Mouse (Mus musculus) heart, adult 2 months (tissue): ENCODE data around the gene Pam. TPM values are rescaled to one million over a fixed set of nuclear protein-coding genes. Genes with fewer than 3 reads are reported as not detected.

Experiments used
- DNase-seq, 2 experiments: peaks; one replicate each; pipeline ENCODE4 v3.0.0; 2021
- H3K27ac ChIP-seq: fragments of 200-600 bp; 2 replicates; pipeline ENCODE4 v1.8.1; 2022
- H3K27me3 ChIP-seq: fragments of 200-500 bp; 2 replicates; pipeline ENCODE4 v1.6.1; 2012; ENCODE audit warnings: mild to moderate bottlenecking, low read length, inconsistent platforms, mixed read lengths; ENCODE audit not compliant: control insufficient read depth, insufficient read depth
- H3K36me3 ChIP-seq: fragments of 200-500 bp; 2 replicates; pipeline ENCODE4 v1.6.1; 2012; ENCODE audit warnings: low read length, inconsistent platforms; ENCODE audit not compliant: control insufficient read depth, insufficient read depth
- H3K4me1 ChIP-seq: fragments of 200-500 bp; 2 replicates; pipeline ENCODE4 v1.6.1; 2011; ENCODE audit warnings: low read length; ENCODE audit not compliant: control insufficient read depth, insufficient read depth
- H3K4me3 ChIP-seq: fragments of 200-600 bp; 2 replicates; pipeline ENCODE4 v1.8.1; 2022
- H3K79me2 ChIP-seq: fragments of 200-500 bp; replicated peaks from 2 replicates; pipeline ENCODE4 v1.6.1; 2012; ENCODE audit warnings: mild to moderate bottlenecking, inconsistent platforms, low read length, moderate library complexity, mixed read lengths; ENCODE audit not compliant: control insufficient read depth, insufficient read depth
- H3K9ac ChIP-seq: fragments of 200-500 bp; 2 replicates; pipeline ENCODE4 v1.6.1; 2012; ENCODE audit warnings: low read depth, mild to moderate bottlenecking, control low read depth, inconsistent platforms, low read length, mixed read lengths
- CTCF ChIP-seq: fragments of 200-600 bp; IDR thresholded peaks from 2 replicates; pipeline ENCODE4 v1.8.1; 2022; ENCODE audit warnings: antibody characterized with exemption, mild to moderate bottlenecking, moderate library complexity
- EP300 ChIP-seq: fragments of 200-500 bp; IDR thresholded peaks from 2 replicates; pipeline ENCODE4 v1.6.1; 2011; ENCODE audit warnings: low read depth, low read length, control low read depth; ENCODE audit not compliant: insufficient read depth
- POLR2A ChIP-seq: fragments of 200-500 bp; IDR thresholded peaks from 2 replicates; pipeline ENCODE4 v1.6.1; 2011; ENCODE audit warnings: mild to moderate bottlenecking, low read depth, low read length, control low read depth; ENCODE audit not compliant: insufficient read depth
- WGBS: fragments of 180-500 bp; shearing (Covaris S2); methylation state at CpG from one replicate; pipeline ENCODE4 v1.1.7; 2018; 5-methylcytosine and 5-hydroxymethylcytosine counted together
- intact Hi-C: fragments of 180-260 bp; cut with DNase I; formaldehyde crosslinking; loops from one replicate; pipeline ENCODE4 v1.15.1; 2025
- polyA plus RNA-seq: library from polyadenylated mRNA; depleted of rRNA; stranded (reverse); fragments of >200 nt; gene quantifications from 2 replicates; pipeline ENCODE4 v1.2.3, GENCODE M21; 2012
- total RNA-seq, 2 experiments: library from RNA; stranded (reverse); gene quantifications; 2 replicates each; pipeline ENCODE4 v1.2.3; 2021

Gene Pam
- total and polyA plus RNA-seq, 3 experiments = 313 to 641 (median 593) TPM

DNA sequence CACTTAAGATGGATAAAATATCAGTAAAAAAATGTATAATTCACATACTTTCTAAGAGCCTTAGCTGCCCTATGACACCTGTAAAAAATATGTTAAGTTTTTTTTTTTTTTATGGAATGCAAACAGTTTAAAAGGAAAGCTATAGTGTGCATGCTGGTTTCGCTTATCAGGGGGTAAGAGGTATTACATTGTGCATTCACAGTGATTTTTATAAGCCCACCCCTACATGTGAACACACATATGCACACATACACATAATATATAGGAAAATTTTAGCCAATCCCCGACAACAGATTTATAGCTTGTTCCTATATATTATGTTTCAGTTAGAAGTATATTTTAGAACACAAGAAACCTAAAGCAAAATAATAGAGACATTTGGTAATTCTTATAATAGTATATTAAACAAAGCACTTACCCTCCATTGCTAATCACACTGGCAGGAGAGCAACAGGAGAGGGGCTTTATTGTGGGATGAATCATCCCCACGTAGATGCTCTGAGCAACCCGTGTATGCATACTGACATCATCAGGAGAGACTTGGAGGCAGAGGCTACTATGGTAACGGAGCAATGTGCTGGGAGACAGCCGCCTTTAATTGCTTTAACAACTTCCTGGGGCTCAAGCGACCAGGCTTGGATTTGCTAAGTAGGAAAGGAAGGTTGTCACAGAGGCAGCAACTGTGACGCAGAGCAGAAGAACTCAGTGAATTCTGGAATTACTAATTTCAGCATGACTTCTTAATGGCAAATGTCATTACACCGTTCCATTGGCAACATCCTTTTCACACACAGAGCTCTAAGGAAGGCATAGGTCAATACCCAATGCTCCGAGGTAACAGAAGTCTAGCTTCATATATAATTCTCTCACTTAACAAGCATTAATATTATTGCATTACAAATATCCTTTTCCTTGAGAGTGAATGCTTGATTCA is 47.9 kb downstream of the Pam start:
- 43% methylated on average over 10 of the region's 10 CpGs for WGBS
- no peak overlapping the region for H3K9ac ChIP-seq
- intact Hi-C loops = loop anchor here (5.0 kb wide), 1 partner anchor 50 kb away; no protein-coding TSS in a partner anchor
- DNase-seq = no peak
- peaks cover 2% of the 10 kb centered on the region; the same call in 1 of the 2 replicates for H3K36me3 ChIP-seq
- peaks cover 4% of the 10 kb centered on the region for H3K4me1 ChIP-seq
- peaks cover 2% of the 10 kb centered on the region; the same call in 1 of the 2 replicates for H3K79me2 ChIP-seq
- H3K27ac ChIP-seq = no peak overlapping the region
- no peaks in the 10 kb centered on the region for H3K27me3 ChIP-seq
- H3K4me3 ChIP-seq = no peak overlapping the region
- no peak for TF ChIP-seq POLR2A
- TF ChIP-seq CTCF = no peak
- no peak for TF ChIP-seq EP300

DNA sequence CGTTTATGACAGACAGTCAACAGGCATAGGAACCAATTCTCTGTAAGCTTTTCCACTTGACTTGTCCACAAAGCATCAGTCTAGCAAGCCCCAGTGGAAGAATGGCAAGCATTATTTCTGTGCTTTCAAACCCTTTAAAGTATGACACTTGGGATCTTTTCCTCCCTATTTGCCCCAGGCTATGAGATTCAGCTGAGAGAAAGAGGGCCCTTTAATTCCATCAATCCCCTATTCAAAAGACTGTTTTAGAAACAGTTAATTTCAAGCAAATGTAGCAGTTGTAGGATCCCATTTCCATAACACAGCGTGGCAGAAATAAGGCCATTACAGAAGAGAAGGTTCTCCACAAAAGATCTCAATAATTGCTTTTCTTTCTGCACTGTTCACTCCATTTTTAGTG is 53.0 kb downstream of the Pam start:
- Histone ChIP-seq H3K4me3 (no peak overlapping the region), H3K4me1 (no peaks in the 10 kb centered on the region), H3K36me3 (no peaks in the 10 kb centered on the region), H3K79me2 (no peaks in the 10 kb centered on the region; the same call in 1 of the 2 replicates), H3K27me3 (no peaks in the 10 kb centered on the region), H3K27ac (no peak overlapping the region), H3K9ac (no peak overlapping the region)
- no peak for DNase-seq
- TF ChIP-seq CTCF (no peak), EP300 (no peak), POLR2A (no peak)
- 84% methylated on average over 2 of the region's 2 CpGs for WGBS
- intact Hi-C loops = no loop called here

DNA sequence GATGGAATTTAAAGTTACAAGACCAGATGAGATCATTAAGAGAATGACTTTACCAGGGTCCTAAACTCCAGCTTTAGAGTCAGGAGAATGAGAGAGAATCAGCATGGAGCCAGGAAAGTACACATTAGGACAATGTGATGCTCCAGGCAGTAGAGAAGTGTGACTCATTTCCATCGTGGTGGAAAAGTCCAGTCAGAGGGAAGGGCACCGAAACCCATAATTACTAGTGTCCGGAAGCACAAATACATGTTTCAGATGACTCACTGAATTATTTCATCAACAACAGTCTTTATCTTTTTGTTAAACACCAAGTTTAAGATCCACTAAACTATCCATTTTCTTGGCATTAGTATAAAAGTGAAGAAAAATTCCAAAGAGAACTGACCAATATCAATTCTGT is 57.2 kb downstream of the Pam start:
- no peaks in the 10 kb centered on the region for H3K36me3 ChIP-seq
- WGBS = 39% methylated on average over 3 of the region's 3 CpGs
- intact Hi-C loops = no loop called here
- H3K27me3 ChIP-seq = no peaks in the 10 kb centered on the region
- no peak overlapping the region for H3K27ac ChIP-seq
- H3K4me1 ChIP-seq = no peaks in the 10 kb centered on the region
- TF ChIP-seq POLR2A = no peak
- no peaks in the 10 kb centered on the region; the same call in 1 of the 2 replicates for H3K79me2 ChIP-seq
- H3K9ac ChIP-seq = no peak overlapping the region
- no peak overlapping the region for H3K4me3 ChIP-seq
- no peak for DNase-seq

DNA sequence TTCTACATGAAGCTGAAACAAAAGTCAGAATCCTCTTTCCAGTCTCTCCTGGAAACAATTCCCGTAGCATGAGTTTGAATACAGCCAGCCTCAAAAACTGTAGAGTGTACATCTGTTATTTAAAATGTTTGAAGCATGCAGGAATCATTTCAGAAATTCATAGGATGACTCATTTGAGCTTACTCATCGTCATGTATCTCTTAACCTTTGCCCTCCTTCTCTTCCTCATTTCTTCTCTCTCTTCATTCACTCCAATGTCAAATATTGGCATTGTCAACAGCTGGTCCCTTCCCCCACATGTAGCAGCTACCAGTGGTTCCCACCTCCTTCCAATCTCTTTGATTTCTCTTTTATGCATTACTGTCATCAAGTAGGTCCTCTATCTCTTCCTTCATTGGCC is 59.7 kb downstream of the Pam start:
- intact Hi-C loops = no loop called here
- Histone ChIP-seq H3K9ac (no peak overlapping the region), H3K36me3 (0 out of 2 replicates have a peak, but pooled peaks cover under 1% of the 10 kb centered on the region), H3K4me3 (no peak overlapping the region), H3K27me3 (no peaks in the 10 kb centered on the region), H3K79me2 (no peaks in the 10 kb centered on the region; the same call in 1 of the 2 replicates), H3K4me1 (no peaks in the 10 kb centered on the region), H3K27ac (no peak overlapping the region)
- WGBS = 68% methylated on average over 2 of the region's 2 CpGs
- TF ChIP-seq POLR2A (no peak), EP300 (no peak), CTCF (no peak)
- no peak for DNase-seq

DNA sequence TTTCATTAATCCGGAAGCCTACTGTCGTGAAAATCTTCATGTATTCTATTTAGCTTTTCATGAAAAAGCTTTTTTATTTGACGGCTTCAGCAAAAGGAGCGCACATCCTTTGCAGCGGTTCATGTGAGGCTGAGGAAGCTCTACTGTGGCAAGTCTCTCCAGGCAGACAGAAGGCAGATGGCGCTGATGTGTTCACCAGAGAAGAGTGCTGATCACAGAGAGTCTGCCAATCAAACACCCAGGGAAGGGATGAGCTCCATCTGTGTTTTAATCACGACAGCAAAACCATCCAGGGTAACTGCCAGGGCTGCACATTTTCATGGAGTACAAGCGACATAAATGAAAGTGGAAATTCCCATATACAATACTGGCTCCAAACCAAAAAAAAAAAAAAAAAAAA is 63.6 kb downstream of the Pam start:
- Histone ChIP-seq H3K4me3 (no peak overlapping the region), H3K36me3 (peaks cover 2% of the 10 kb centered on the region; the same call in 1 of the 2 replicates), H3K9ac (no peak overlapping the region), H3K27ac (no peak overlapping the region), H3K27me3 (no peaks in the 10 kb centered on the region), H3K79me2 (no peaks in the 10 kb centered on the region), H3K4me1 (no peaks in the 10 kb centered on the region)
- intact Hi-C loops = no loop called here
- 90% methylated on average over 8 of the region's 8 CpGs for WGBS
- no peak for DNase-seq
- TF ChIP-seq CTCF = peak; percentile 26
- TF ChIP-seq POLR2A = no peak
- no peak for TF ChIP-seq EP300

DNA sequence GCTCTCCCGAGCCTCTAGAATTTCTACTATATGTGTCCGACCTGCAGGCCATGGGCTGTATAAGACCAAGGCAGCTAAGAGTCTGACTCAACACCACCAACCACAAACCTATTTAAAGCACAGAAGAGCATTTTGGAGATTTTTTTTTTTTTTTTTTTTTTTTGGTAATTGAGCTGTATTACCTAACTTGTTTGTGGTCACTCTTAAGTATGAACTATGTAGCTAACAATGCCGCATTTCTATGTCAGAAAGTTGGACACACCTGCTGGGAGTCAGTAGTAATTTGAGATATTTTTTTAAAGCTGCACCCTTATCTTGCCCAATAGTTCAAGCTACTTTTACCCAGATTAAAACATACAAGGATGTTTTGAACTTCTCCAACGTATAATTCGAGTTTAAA is 66.4 kb downstream of the Pam start:
- H3K27me3 ChIP-seq = no peaks in the 10 kb centered on the region
- no peak for DNase-seq
- no peak overlapping the region for H3K27ac ChIP-seq
- no peaks in the 10 kb centered on the region for H3K79me2 ChIP-seq
- H3K36me3 ChIP-seq = peaks cover 2% of the 10 kb centered on the region; the same call in 1 of the 2 replicates
- TF ChIP-seq EP300 = no peak
- no peak for TF ChIP-seq CTCF
- no peak for TF ChIP-seq POLR2A
- no peaks in the 10 kb centered on the region for H3K4me1 ChIP-seq
- H3K9ac ChIP-seq = no peak overlapping the region
- WGBS = 92% methylated on average over 5 of the region's 5 CpGs
- no peak overlapping the region for H3K4me3 ChIP-seq
- intact Hi-C loops = no loop called here
